Mouse (Mus musculus): ENCODE results near the gene Exoc4. TPM values are rescaled to one million over a fixed set of nuclear protein-coding genes. Genes with fewer than 3 reads are reported as not detected.

Gene Exoc4
- polyA plus RNA-seq, 1 experiment, result 23.0 TPM

GRCm38 (mm10) chr6:34000644-34001043 is 751.8 kb downstream of the Exoc4 start:
- TF ChIP-seq POLR2A (IDR thresholded peaks at IDR 0.05; ENCODE audit: borderline replicate concordance, insufficient read depth, low read length) (no peak), CTCF (IDR thresholded peaks at IDR 0.05; ENCODE audit: borderline replicate concordance, insufficient read depth, low read depth, low read length) (no peak)
- Histone ChIP-seq H3K4me1 (ENCODE audit: control insufficient read depth, insufficient read depth, low read length) (no peaks in the 10 kb centered on the region), H3K27me3 (ENCODE audit: control insufficient read depth, insufficient read depth, low read length) (no peaks in the 10 kb centered on the region), H3K4me3 (replicated peaks; ENCODE audit: insufficient read depth, low read depth, low read length) (no peak overlapping the region), H3K27ac (ENCODE audit: insufficient read depth, low read length) (no peak overlapping the region)
- WGBS, result 66% methylated on average over 7 of the region's 7 CpGs
- DNase-seq, result peak in 1 of 2 experiments; percentile 8

DNA sequence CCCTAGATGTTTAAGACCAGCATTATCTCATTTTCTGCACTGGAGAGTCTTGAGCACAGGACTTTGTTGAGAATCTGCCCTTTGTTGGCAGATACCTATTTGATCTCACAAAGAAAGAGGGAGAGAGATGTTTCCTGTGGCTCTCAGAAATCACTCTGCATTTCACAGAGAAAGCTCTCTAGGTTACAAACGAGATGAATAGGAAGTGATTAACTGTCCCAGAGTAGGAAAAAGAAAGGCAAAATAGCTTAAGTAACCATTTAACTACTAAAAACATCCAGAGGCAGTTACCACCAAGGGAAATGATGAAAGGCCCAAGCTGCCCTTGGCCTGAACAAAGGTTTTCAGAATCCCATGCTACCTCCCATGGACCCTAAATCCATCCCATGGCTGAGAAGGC is 754.1 kb downstream of the Exoc4 start:
- WGBS, result 31% methylated on average over 1 of the region's 1 CpGs
- no peak overlapping the region for H3K27ac ChIP-seq (ENCODE audit: insufficient read depth, low read length)
- H3K27me3 ChIP-seq (ENCODE audit: control insufficient read depth, insufficient read depth, low read length), result no peaks in the 10 kb centered on the region
- no peak for DNase-seq
- no peaks in the 10 kb centered on the region for H3K4me1 ChIP-seq (ENCODE audit: control insufficient read depth, insufficient read depth, low read length)
- TF ChIP-seq CTCF (IDR thresholded peaks at IDR 0.05; ENCODE audit: borderline replicate concordance, insufficient read depth, low read depth, low read length), result no peak
- TF ChIP-seq POLR2A (IDR thresholded peaks at IDR 0.05; ENCODE audit: borderline replicate concordance, insufficient read depth, low read length), result no peak
- no peak overlapping the region for H3K4me3 ChIP-seq (replicated peaks; ENCODE audit: insufficient read depth, low read depth, low read length)

DNA sequence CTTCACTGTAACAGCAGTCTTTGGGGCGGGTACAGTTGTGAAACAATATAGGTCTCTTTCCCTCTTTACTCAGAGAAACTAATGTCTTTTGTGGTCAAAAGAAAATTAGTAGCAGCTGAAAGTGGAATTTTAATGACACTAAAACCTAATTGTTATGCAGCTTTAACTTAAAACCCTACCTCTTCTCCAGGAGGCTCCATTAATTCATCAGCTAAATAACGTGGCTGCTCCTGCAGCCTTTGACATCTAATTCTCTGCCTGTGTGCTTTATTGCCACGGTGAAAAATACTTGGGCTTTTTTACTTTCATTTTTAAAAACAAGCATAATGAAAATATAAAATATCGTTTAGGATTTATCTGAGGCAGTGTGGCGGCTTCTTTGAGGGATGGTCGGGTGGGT is 764.6 kb downstream of the Exoc4 start:
- Histone ChIP-seq H3K4me1 (ENCODE audit: control insufficient read depth, insufficient read depth, low read length) (no peaks in the 10 kb centered on the region), H3K4me3 (replicated peaks; ENCODE audit: insufficient read depth, low read depth, low read length) (no peak overlapping the region), H3K27ac (ENCODE audit: insufficient read depth, low read length) (no peak overlapping the region), H3K27me3 (ENCODE audit: control insufficient read depth, insufficient read depth, low read length) (no peaks in the 10 kb centered on the region)
- no peak for DNase-seq
- whole genome bisulfite sequencing, result 85% methylated on average over 6 of the region's 6 CpGs
- TF ChIP-seq POLR2A (IDR thresholded peaks at IDR 0.05; ENCODE audit: borderline replicate concordance, insufficient read depth, low read length) (no peak), CTCF (IDR thresholded peaks at IDR 0.05; ENCODE audit: borderline replicate concordance, insufficient read depth, low read depth, low read length) (no peak)

Other genes with a start within 250 kb of the Exoc4 start
- gene Chchd3, start 188.8 kb upstream of the Exoc4 start, polyA plus RNA-seq (2012; rRNA removed), result 154 and 157 TPM in 2 replicates